In genomic region chr19:47014447-47015381, GRCm38 (mm10) we compare ENCODE assay signal across 8 mouse cellular contexts. TPM values are rescaled to one million over a fixed set of nuclear protein-coding genes. Genes with fewer than 3 reads are reported as not detected.
DNase-seq lines count a peak whose midpoint lies in the region; ATAC-seq and TF ChIP-seq lines count a peak whose summit lies in the region.

TSS of gene Ina (plus strand) at chr19:47014698.
TSS of gene Nt5c2 (minus strand) at chr19:47015153.

- H3K9ac ChIP-seq in forebrain, embryonic 11.5 days (ENCODE audit: low read length) = peak within 1 kb of the TSS; percentile 52
- H3K9ac ChIP-seq in hindbrain, postnatal 0 days (replicated peaks; ENCODE audit: low read length) = peak within 1 kb of the TSS; percentile 92
- H3K9ac ChIP-seq in midbrain, embryonic 16.5 days (ENCODE audit: low read depth, low read length) = peak within 1 kb of the TSS; percentile 93

- peak; percentile 75 for ATAC-seq in forebrain, embryonic 11.5 days (replicated peaks; ENCODE audit: low FRiP score)
- ATAC-seq in hindbrain, postnatal 0 days = peak; percentile 86
- ATAC-seq in midbrain, embryonic 16.5 days = peak; percentile 87

- H3K27me3 ChIP-seq in forebrain, embryonic 11.5 days (ENCODE audit: control insufficient read depth, insufficient read depth, low read length) = peaks cover 40% of the 10 kb centered on the region
- H3K27me3 ChIP-seq in hindbrain, postnatal 0 days (ENCODE audit: insufficient read depth, low read length) = 0 out of 2 replicates have a peak, but pooled peaks cover 7% of the 10 kb centered on the region
- H3K27me3 ChIP-seq in midbrain, embryonic 16.5 days (ENCODE audit: control insufficient read depth, insufficient read depth, low read depth, low read length) = no peaks in the 10 kb centered on the region
- H3K27me3 ChIP-seq in testis, adult 2 months (ENCODE audit: control insufficient read depth, insufficient read depth, low read length) = no peaks in the 10 kb centered on the region; the same call in 1 of the 2 replicates

- no peaks in the 10 kb centered on the region for H3K9me3 ChIP-seq in forebrain, embryonic 11.5 days (ENCODE audit: control insufficient read depth, low read length)
- no peaks in the 10 kb centered on the region for H3K9me3 ChIP-seq in hindbrain, postnatal 0 days (ENCODE audit: low read length)
- H3K9me3 ChIP-seq in midbrain, embryonic 16.5 days (replicated peaks; ENCODE audit: control insufficient read depth, low read length, poor library complexity, severe bottlenecking) = no peaks in the 10 kb centered on the region

- H3K4me1 ChIP-seq in brown adipose tissue, adult 24 weeks (ENCODE audit: control insufficient read depth, insufficient read depth, insufficient read length, low read length) = peaks cover 7% of the 10 kb centered on the region
- peaks cover 8% of the 10 kb centered on the region for H3K4me1 ChIP-seq in forebrain, embryonic 11.5 days (replicated peaks; ENCODE audit: control insufficient read depth, insufficient read depth, low read length)
- H3K4me1 ChIP-seq in hindbrain, postnatal 0 days (ENCODE audit: insufficient read depth, low read length) = peaks cover 16% of the 10 kb centered on the region; the same call in 1 of the 2 replicates
- H3K4me1 ChIP-seq in midbrain, embryonic 16.5 days (ENCODE audit: control insufficient read depth, insufficient read depth, low read length) = peaks cover 10% of the 10 kb centered on the region
- peaks cover 16% of the 10 kb centered on the region for H3K4me1 ChIP-seq in testis, adult 2 months (ENCODE audit: control insufficient read depth, insufficient read depth, low read length)

- 0 out of 2 replicates have a peak, but pooled peaks have one; percentile 5 for TF ChIP-seq CTCF in hindbrain, postnatal 0 days (IDR thresholded peaks at IDR 0.05; ENCODE audit: low read depth)
- no peak for TF ChIP-seq CTCF in testis, adult 2 months (IDR thresholded peaks at IDR 0.05; ENCODE audit: control insufficient read depth, insufficient read depth, insufficient replicate concordance, low read depth, low read length)

- peak; percentile 45 for DNase-seq in gastrocnemius, postnatal 10 days
- DNase-seq in gastrocnemius, adult 8-10 months (ENCODE audit: low spot score in 2 of 2) = no peak
- DNase-seq in forebrain, embryonic 11.5 days (ENCODE audit: low spot score) = peak; percentile 74
- DNase-seq in hindbrain, postnatal 0 days (ENCODE audit: low spot score) = peak; percentile 94
- DNase-seq in left cerebral cortex, postnatal 36 days (ENCODE audit: low spot score in 2 of 2) = peak; percentile 74 to 83

- H3K4me2 ChIP-seq in forebrain, embryonic 11.5 days (ENCODE audit: low read depth, low read length, severe bottlenecking) = peak within 1 kb of the TSS; percentile 69
- H3K4me2 ChIP-seq in hindbrain, postnatal 0 days (ENCODE audit: low read depth, low read length) = peak within 1 kb of the TSS; percentile 67
- peak within 1 kb of the TSS; percentile 82 for H3K4me2 ChIP-seq in midbrain, embryonic 16.5 days (ENCODE audit: low read length)

- no peak; the same call in 1 of the 2 replicates for TF ChIP-seq POLR2A in testis, adult 2 months (IDR thresholded peaks at IDR 0.05; ENCODE audit: control insufficient read depth, low read depth, low read length)

- peak within 1 kb of the TSS; percentile 27; the same call in 1 of the 2 replicates for H3K4me3 ChIP-seq in brown adipose tissue, adult 24 weeks (ENCODE audit: insufficient read depth, low read depth, low read length)
- peak within 1 kb of the TSS; percentile 43 for H3K4me3 ChIP-seq in forebrain, embryonic 11.5 days (ENCODE audit: low read depth, low read length)
- peak within 1 kb of the TSS; percentile 73 for H3K4me3 ChIP-seq in hindbrain, postnatal 0 days (ENCODE audit: low read length)
- peak within 1 kb of the TSS; percentile 73 for H3K4me3 ChIP-seq in midbrain, embryonic 16.5 days (ENCODE audit: low read depth, low read length)
- H3K4me3 ChIP-seq in testis, adult 2 months (ENCODE audit: control insufficient read depth, low read depth, low read length) = peak within 1 kb of the TSS; percentile 77

- H3K36me3 ChIP-seq in forebrain, embryonic 11.5 days (ENCODE audit: control insufficient read depth, insufficient read depth, low read length) = no peaks in the 10 kb centered on the region
- no peaks in the 10 kb centered on the region for H3K36me3 ChIP-seq in hindbrain, postnatal 0 days (ENCODE audit: insufficient read depth, low read length)
- no peaks in the 10 kb centered on the region for H3K36me3 ChIP-seq in midbrain, embryonic 16.5 days (ENCODE audit: control insufficient read depth, insufficient read depth, low read length)
- H3K36me3 ChIP-seq in testis, adult 2 months (ENCODE audit: control insufficient read depth, insufficient read depth, low read length) = no peaks in the 10 kb centered on the region

- H3K27ac ChIP-seq in brown adipose tissue, adult 24 weeks (replicated peaks; ENCODE audit: low read depth, low read length) = no peak within 1 kb of the TSS
- H3K27ac ChIP-seq in forebrain, embryonic 11.5 days (ENCODE audit: low read depth, low read length) = peak within 1 kb of the TSS; percentile 62; the same call in 1 of the 2 replicates
- peak within 1 kb of the TSS; percentile 98 for H3K27ac ChIP-seq in hindbrain, postnatal 0 days
- peak within 1 kb of the TSS; percentile 97 for H3K27ac ChIP-seq in midbrain, embryonic 16.5 days (ENCODE audit: low read length)
- no peak within 1 kb of the TSS for H3K27ac ChIP-seq in testis, adult 2 months (ENCODE audit: control insufficient read depth, insufficient read depth, low read depth, low read length)

- intact Hi-C loops in left cerebral cortex, postnatal 36 days (cut with DNase I) = no loop called here

- under 1% methylated on average over 120 of the region's 124 CpGs for WGBS in forebrain, embryonic 11.5 days
- under 1% methylated on average over 115 of the region's 124 CpGs for WGBS in hindbrain, postnatal 0 days
- under 1% methylated on average over 114 of the region's 124 CpGs for WGBS in midbrain, embryonic 16.5 days

RNA-seq across cellular contexts. Expression of gene Ina, which starts in this region (rescaled TPM):
- under 1 TPM; 0.38 to 0.40 TPM for total RNA-seq in gastrocnemius, postnatal 10 days (2021)
- total RNA-seq in gastrocnemius, adult 8-10 months (2022) = not detected
- polyA plus RNA-seq in brown adipose tissue, adult 24 weeks (2012; ENCODE audit: insufficient read depth, insufficient read length, missing spikeins) = not detected in 2 replicates
- 102 and 110 TPM in 2 replicates for polyA plus RNA-seq in forebrain, embryonic 11.5 days (2014; fragmentation: Nextera tagmentation; extraction: Ambion mirVana)
- total RNA-seq in hindbrain, postnatal 0 days (2014; rRNA removed) = 217 and 280 TPM in 2 replicates
- polyA plus RNA-seq in hindbrain, postnatal 0 days (2015; fragmentation: Nextera tagmentation; extraction: Ambion mirVana) = 294 and 315 TPM in 2 replicates
- total RNA-seq in left cerebral cortex, postnatal 36 days (2021) = 100 to 1,000 TPM; 209 to 221 TPM
- polyA plus RNA-seq in midbrain, embryonic 16.5 days (2015; fragmentation: Nextera tagmentation; extraction: Ambion mirVana) = 424 and 528 TPM in 2 replicates
- polyA plus RNA-seq in testis, adult 2 months (2012; rRNA removed) = 0.35 and 0.37 TPM in 2 replicates

RNA-seq across cellular contexts. Expression of gene Nt5c2, which starts in this region (rescaled TPM):
- 10 to 100 TPM; 33.4 to 34.7 TPM for total RNA-seq in gastrocnemius, postnatal 10 days (2021)
- total RNA-seq in gastrocnemius, adult 8-10 months (2022) = 10 to 100 TPM in 1 of 4 experiments, 1 to 10 TPM in 3; 5.8 to 10.2 (median 8.1) TPM
- polyA plus RNA-seq in brown adipose tissue, adult 24 weeks (2012; ENCODE audit: insufficient read depth, insufficient read length, missing spikeins) = 31.8 and 36.0 TPM in 2 replicates
- polyA plus RNA-seq in forebrain, embryonic 11.5 days (2014; fragmentation: Nextera tagmentation; extraction: Ambion mirVana) = 71.8 and 77.9 TPM in 2 replicates
- total RNA-seq in hindbrain, postnatal 0 days (2014; rRNA removed) = 43.4 and 44.2 TPM in 2 replicates
- polyA plus RNA-seq in hindbrain, postnatal 0 days (2015; fragmentation: Nextera tagmentation; extraction: Ambion mirVana) = 79.8 and 80.7 TPM in 2 replicates
- 10 to 100 TPM; 68.1 to 78.8 TPM for total RNA-seq in left cerebral cortex, postnatal 36 days (2021)
- polyA plus RNA-seq in midbrain, embryonic 16.5 days (2015; fragmentation: Nextera tagmentation; extraction: Ambion mirVana) = 85.7 and 93.4 TPM in 2 replicates
- polyA plus RNA-seq in testis, adult 2 months (2012; rRNA removed) = 38.0 and 38.6 TPM in 2 replicates

Comparison
In these comparisons a context has a peak if more than half of its experiments do, and no peak if none do; other contexts are left out.
1. RNA of gene Ina (total RNA-seq): 209 to 221 TPM in left cerebral cortex, postnatal 36 days and 217 to 280 TPM in hindbrain, postnatal 0 days; 0.38 to 0.40 TPM in gastrocnemius, postnatal 10 days and not detected in gastrocnemius, adult 8-10 months; every median in the first group is over 100 times any median in the second.
2. RNA of gene Ina (polyA plus RNA-seq): 424 to 528 TPM in midbrain, embryonic 16.5 days, 294 to 315 TPM in hindbrain, postnatal 0 days and 102 to 110 TPM in forebrain, embryonic 11.5 days; 0.35 to 0.37 TPM in testis, adult 2 months and not detected in brown adipose tissue, adult 24 weeks; every median in the first group is over 10 times any median in the second.
3. DNase-seq: peak in gastrocnemius, postnatal 10 days (single experiment), forebrain, embryonic 11.5 days (single experiment), hindbrain, postnatal 0 days (single experiment) and left cerebral cortex, postnatal 36 days (2 of 2); none in gastrocnemius, adult 8-10 months (0 of 2).
4. H3K27ac ChIP-seq: peak in forebrain, embryonic 11.5 days (single experiment), hindbrain, postnatal 0 days (single experiment) and midbrain, embryonic 16.5 days (single experiment); none in brown adipose tissue, adult 24 weeks (single experiment) and testis, adult 2 months (single experiment).
5. H3K4me3 ChIP-seq: peak in every context shown above with its lines; median percentile 77 in testis, adult 2 months; 73 in hindbrain, postnatal 0 days; 73 in midbrain, embryonic 16.5 days; 43 in forebrain, embryonic 11.5 days; 27 in brown adipose tissue, adult 24 weeks.
6. Peak in every context shown above with its lines, with median percentiles within 50 percentile points of each other: ATAC-seq, H3K4me2 ChIP-seq and H3K9ac ChIP-seq.